26 mouse cellular contexts compared by ENCODE assay signal in genomic region chr15:11083678-11084077, GRCm38 (mm10). TPM values are rescaled to one million over a fixed set of nuclear protein-coding genes. Genes with fewer than 3 reads are reported as not detected.
DNase-seq lines count a peak whose midpoint lies in the region; ATAC-seq and TF ChIP-seq lines count a peak whose summit lies in the region.
"Had no signal": no experiment of that assay in that cellular context is flagged by ENCODE, and none has a peak within 500 bp of the region (broad histone marks: within the 10 kb centered on the region; RNA-seq: fewer than 3 reads in every experiment).

No protein-coding gene starts in this region.

- peaks cover 17% of the 10 kb centered on the region for H3K4me1 ChIP-seq in hindbrain, embryonic 12.5 days
- peaks cover 23% of the 10 kb centered on the region for H3K4me1 ChIP-seq in hindbrain, embryonic 14.5 days (replicated peaks; ENCODE audit: control insufficient read depth, insufficient read depth, low read length)
- peaks cover 12% of the 10 kb centered on the region for H3K4me1 ChIP-seq in neural tube, embryonic 12.5 days
- no peaks in the 10 kb centered on the region; the same call in 1 of the 2 replicates for H3K4me1 ChIP-seq in hindbrain, postnatal 0 days (ENCODE audit: insufficient read depth, low read length)
- no peaks in the 10 kb centered on the region for H3K4me1 ChIP-seq in intestine, postnatal 0 days (replicated peaks; ENCODE audit: control insufficient read depth, insufficient read depth, low read length)
- H3K4me1 ChIP-seq: stomach, embryonic 15.5 days had no signal

- WGBS in hindbrain, embryonic 12.5 days: 80% methylated on average over 3 of the region's 3 CpGs
- WGBS in hindbrain, embryonic 14.5 days: 72% methylated on average over 3 of the region's 3 CpGs
- 87% methylated on average over 3 of the region's 3 CpGs for WGBS in neural tube, embryonic 12.5 days
- WGBS in hindbrain, postnatal 0 days: 80% methylated on average over 3 of the region's 3 CpGs
- 99% methylated on average over 3 of the region's 3 CpGs for WGBS in intestine, postnatal 0 days

- H3K27me3 ChIP-seq in hindbrain, embryonic 12.5 days: no peaks in the 10 kb centered on the region
- no peaks in the 10 kb centered on the region for H3K27me3 ChIP-seq in hindbrain, embryonic 14.5 days (ENCODE audit: control insufficient read depth, insufficient read depth, low read length)
- H3K27me3 ChIP-seq in neural tube, embryonic 12.5 days (replicated peaks): no peaks in the 10 kb centered on the region
- H3K27me3 ChIP-seq in hindbrain, postnatal 0 days (ENCODE audit: insufficient read depth, low read length): no peaks in the 10 kb centered on the region
- no peaks in the 10 kb centered on the region for H3K27me3 ChIP-seq in intestine, postnatal 0 days (replicated peaks; ENCODE audit: control insufficient read depth, insufficient read depth, low read length)
- H3K27me3 ChIP-seq: stomach, embryonic 15.5 days had no signal

- H3K4me3 ChIP-seq in hindbrain, embryonic 12.5 days: no peak overlapping the region
- no peak overlapping the region for H3K4me3 ChIP-seq in hindbrain, embryonic 14.5 days (replicated peaks; ENCODE audit: low read length)
- no peak overlapping the region for H3K4me3 ChIP-seq in neural tube, embryonic 12.5 days
- no peak overlapping the region for H3K4me3 ChIP-seq in hindbrain, postnatal 0 days (ENCODE audit: low read length)
- H3K4me3 ChIP-seq in intestine, postnatal 0 days (ENCODE audit: low read depth, low read length): no peak overlapping the region
- H3K4me3 ChIP-seq: midbrain, embryonic 10.5 days; stomach, embryonic 15.5 days had no signal

- H3K36me3 ChIP-seq in hindbrain, embryonic 12.5 days: no peaks in the 10 kb centered on the region
- no peaks in the 10 kb centered on the region for H3K36me3 ChIP-seq in hindbrain, embryonic 14.5 days (replicated peaks; ENCODE audit: control insufficient read depth, insufficient read depth)
- no peaks in the 10 kb centered on the region for H3K36me3 ChIP-seq in neural tube, embryonic 12.5 days
- H3K36me3 ChIP-seq in hindbrain, postnatal 0 days (ENCODE audit: insufficient read depth, low read length): no peaks in the 10 kb centered on the region
- no peaks in the 10 kb centered on the region for H3K36me3 ChIP-seq in intestine, postnatal 0 days (ENCODE audit: control insufficient read depth, insufficient read depth)
- H3K36me3 ChIP-seq: midbrain, embryonic 10.5 days; stomach, embryonic 15.5 days had no signal

- H3K9me3 ChIP-seq in hindbrain, embryonic 12.5 days (replicated peaks): no peaks in the 10 kb centered on the region
- H3K9me3 ChIP-seq in hindbrain, embryonic 14.5 days (ENCODE audit: control insufficient read depth, low read length): no peaks in the 10 kb centered on the region
- no peaks in the 10 kb centered on the region for H3K9me3 ChIP-seq in neural tube, embryonic 12.5 days
- no peaks in the 10 kb centered on the region for H3K9me3 ChIP-seq in hindbrain, postnatal 0 days (ENCODE audit: low read length)
- H3K9me3 ChIP-seq in intestine, postnatal 0 days (ENCODE audit: control insufficient read depth): no peaks in the 10 kb centered on the region
- H3K9me3 ChIP-seq: midbrain, embryonic 10.5 days; stomach, embryonic 15.5 days had no signal

- H3K4me2 ChIP-seq in hindbrain, embryonic 12.5 days (replicated peaks): no peak overlapping the region
- H3K4me2 ChIP-seq in hindbrain, embryonic 14.5 days (replicated peaks): no peak overlapping the region
- no peak overlapping the region for H3K4me2 ChIP-seq in neural tube, embryonic 12.5 days (replicated peaks)
- H3K4me2 ChIP-seq in hindbrain, postnatal 0 days (ENCODE audit: low read depth, low read length): no peak overlapping the region
- H3K4me2 ChIP-seq in intestine, postnatal 0 days (replicated peaks; ENCODE audit: low read depth): no peak overlapping the region
- H3K4me2 ChIP-seq: stomach, embryonic 15.5 days had no signal

- H3K9ac ChIP-seq in hindbrain, embryonic 12.5 days: no peak overlapping the region
- H3K9ac ChIP-seq in hindbrain, embryonic 14.5 days: no peak overlapping the region
- no peak overlapping the region for H3K9ac ChIP-seq in neural tube, embryonic 12.5 days
- no peak overlapping the region for H3K9ac ChIP-seq in hindbrain, postnatal 0 days (replicated peaks; ENCODE audit: low read length)
- H3K9ac ChIP-seq in intestine, postnatal 0 days (ENCODE audit: low read depth, low read length): no peak overlapping the region
- H3K9ac ChIP-seq: liver, embryonic 14.5 days; stomach, embryonic 15.5 days had no signal

- peak; percentile 50; the same call in 1 of the 2 replicates for ATAC-seq in hindbrain, embryonic 12.5 days (ENCODE audit: low FRiP score)
- no peak for ATAC-seq in hindbrain, embryonic 14.5 days (ENCODE audit: low FRiP score)
- ATAC-seq in neural tube, embryonic 12.5 days (ENCODE audit: low FRiP score, low read depth): peak; percentile 39
- 0 out of 2 replicates have a peak, but pooled peaks have one; percentile 7 for ATAC-seq in hindbrain, postnatal 0 days
- no peak for ATAC-seq in intestine, postnatal 0 days
- ATAC-seq: intestine, embryonic 16.5 days had no signal

- DNase-seq in hindbrain, embryonic 14.5 days (ENCODE audit: low spot score): no peak
- DNase-seq in neural tube, embryonic 10.5 days (ENCODE audit: extremely low spot score, low spot score): no peak
- DNase-seq in hindbrain, postnatal 0 days (ENCODE audit: low spot score): no peak
- DNase-seq in layer of hippocampus, postnatal 10 days (ENCODE audit: low spot score in 2 of 2): no peak
- DNase-seq: adrenal gland, adult 8-10 months; B cell, adult 2 months; cerebellum, adult 2 months; cerebellum, postnatal 14 days; gastrocnemius, postnatal 14 days; heart, postnatal 14 days; kidney, adult 9 months; kidney, postnatal 10 days; liver; lung, adult 2 months; lung, postnatal 10 days; right cerebral cortex, postnatal 25 days had no signal

- TF ChIP-seq CTCF in hindbrain, postnatal 0 days (IDR thresholded peaks at IDR 0.05; ENCODE audit: low read depth): no peak
- TF ChIP-seq CTCF in intestine, postnatal 0 days (IDR thresholded peaks at IDR 0.05; ENCODE audit: low read depth): no peak

- H3K27ac ChIP-seq in hindbrain, embryonic 12.5 days: no peak overlapping the region
- no peak overlapping the region for H3K27ac ChIP-seq in hindbrain, embryonic 14.5 days
- no peak overlapping the region for H3K27ac ChIP-seq in neural tube, embryonic 12.5 days
- H3K27ac ChIP-seq in hindbrain, postnatal 0 days: no peak overlapping the region
- no peak overlapping the region for H3K27ac ChIP-seq in intestine, postnatal 0 days (ENCODE audit: low read depth, low read length)
- H3K27ac ChIP-seq: liver, embryonic 14.5 days; macrophage had no signal

RNA-seq across cellular contexts. Expression of gene Adamts12, which starts 19.1 kb away (rescaled TPM):
- polyA plus RNA-seq in hindbrain, embryonic 12.5 days (2016; fragmentation: Nextera tagmentation; extraction: Ambion mirVana): 3.2 and 3.5 TPM in 2 replicates
- 2.0 and 3.1 TPM in 2 replicates for polyA plus RNA-seq in hindbrain, embryonic 14.5 days (2014; fragmentation: Nextera tagmentation; extraction: Ambion mirVana)
- 1.7 and 2.0 TPM in 2 replicates for polyA plus RNA-seq in neural tube, embryonic 12.5 days (2016; fragmentation: Nextera tagmentation; extraction: Ambion mirVana)
- total RNA-seq in hindbrain, postnatal 0 days (2014; rRNA removed): 7.9 and 11.6 TPM in 2 replicates
- 1.1 and 1.3 TPM in 2 replicates for polyA plus RNA-seq in hindbrain, postnatal 0 days (2015; fragmentation: Nextera tagmentation; extraction: Ambion mirVana)
- total RNA-seq in layer of hippocampus, postnatal 10 days (2021): 1 to 10 TPM; 3.5 to 3.6 TPM
- polyA plus RNA-seq in intestine, postnatal 0 days (2015; fragmentation: Nextera tagmentation; extraction: Ambion mirVana): 0.70 and 1.1 TPM in 2 replicates
- total RNA-seq: granulocyte monocyte progenitor cell, adult 5-6 weeks; neutrophil, adult 5-6 weeks had no signal

RNA-seq across cellular contexts. Expression of gene Rxfp3, which starts 45.9 kb away (rescaled TPM):
- polyA plus RNA-seq in hindbrain, embryonic 12.5 days (2016; fragmentation: Nextera tagmentation; extraction: Ambion mirVana): 1.3 and 3.1 TPM in 2 replicates
- 4.0 and 4.3 TPM in 2 replicates for polyA plus RNA-seq in hindbrain, embryonic 14.5 days (2014; fragmentation: Nextera tagmentation; extraction: Ambion mirVana)
- 1.8 and 2.9 TPM in 2 replicates for polyA plus RNA-seq in neural tube, embryonic 12.5 days (2016; fragmentation: Nextera tagmentation; extraction: Ambion mirVana)
- 7.3 and 8.3 TPM in 2 replicates for total RNA-seq in hindbrain, postnatal 0 days (2014; rRNA removed)
- 3.2 TPM in 2 replicates for polyA plus RNA-seq in hindbrain, postnatal 0 days (2015; fragmentation: Nextera tagmentation; extraction: Ambion mirVana)
- 1 to 10 TPM; 5.6 to 6.6 TPM for total RNA-seq in layer of hippocampus, postnatal 10 days (2021)
- polyA plus RNA-seq in intestine, postnatal 0 days (2015; fragmentation: Nextera tagmentation; extraction: Ambion mirVana): 0.05 and 0.12 TPM in 2 replicates
- total RNA-seq: granulocyte monocyte progenitor cell, adult 5-6 weeks; neutrophil, adult 5-6 weeks had no signal
- polyA plus RNA-seq: intestine, embryonic 16.5 days; liver, embryonic 14.5 days; lung, adult 2 months; macrophage had no signal

Comparison
In these comparisons a context has a peak if more than half of its experiments do, and no peak if none do; other contexts are left out.
1. ATAC-seq: peak in hindbrain, embryonic 12.5 days (single experiment), neural tube, embryonic 12.5 days (single experiment) and hindbrain, postnatal 0 days (single experiment); none in hindbrain, embryonic 14.5 days (single experiment) and intestine, postnatal 0 days (single experiment).